Mouse (Mus musculus) lung, embryonic 14.5 days (tissue): ENCODE results near the gene Gucy2c. TPM values are rescaled to one million over a fixed set of nuclear protein-coding genes. Genes with fewer than 3 reads are reported as not detected.

Experiments
- ATAC-seq: fragments of 200-750 bp; cut with Nextera tagmentation; 2 replicates; pipeline ENCODE4 v1.8.0; 2017; ENCODE audit warnings: mild to moderate bottlenecking, moderate TSS enrichment, moderate library complexity; ENCODE audit not compliant: insufficient read depth
- DNase-seq: peaks from one replicate; pipeline ENCODE4 v3.0.0-alpha.2; 2015
- H3K27ac ChIP-seq: fragments of 300-500 bp; sonication (generic); 2 replicates; pipeline ENCODE4 v1.5.1; 2014; ENCODE audit warnings: low read depth, mild to moderate bottlenecking, moderate library complexity
- H3K27me3 ChIP-seq: fragments of 300-500 bp; sonication (generic); 2 replicates; pipeline ENCODE4 v1.6.1; 2014; ENCODE audit warnings: low read length, control low read depth; ENCODE audit not compliant: insufficient read depth
- H3K36me3 ChIP-seq: fragments of 300-500 bp; sonication (generic); 2 replicates; pipeline ENCODE4 v1.6.1; 2014; ENCODE audit warnings: control low read depth; ENCODE audit not compliant: insufficient read depth
- H3K4me1 ChIP-seq: fragments of 300-500 bp; sonication (generic); 2 replicates; pipeline ENCODE4 v1.6.1; 2014; ENCODE audit warnings: antibody characterized with exemption, control low read depth; ENCODE audit not compliant: insufficient read depth
- H3K4me2 ChIP-seq: fragments of 300-500 bp; sonication (generic); 2 replicates; pipeline ENCODE4 v1.6.1; 2014; ENCODE audit warnings: mild to moderate bottlenecking
- H3K4me3 ChIP-seq: fragments of 300-500 bp; sonication (generic); 2 replicates; pipeline ENCODE4 v1.5.1; 2014; ENCODE audit warnings: low read depth, low read length
- H3K9ac ChIP-seq: fragments of 300-500 bp; sonication (generic); 2 replicates; pipeline ENCODE4 v1.6.1; 2014
- H3K9me3 ChIP-seq: fragments of 300-500 bp; sonication (generic); 2 replicates; pipeline ENCODE4 v1.6.1; 2016; ENCODE audit warnings: low read depth, low read length, control low read depth
- CTCF ChIP-seq: IDR thresholded peaks from 2 replicates; pipeline ENCODE4 v1.5.1; 2016; ENCODE audit warnings: antibody characterized with exemption, low read depth
- WGBS: fragments of 180-500 bp; shearing (Covaris S2); extraction: QIAGEN DNeasy Blood & Tissue Kit; methylation state at CpG from one replicate; pipeline ENCODE4 v1.1.7; 2014; 5-methylcytosine and 5-hydroxymethylcytosine counted together
- polyA plus RNA-seq: library from polyadenylated mRNA; unstranded; fragments of >200 nt; fragmentation: Nextera tagmentation; extraction: Ambion mirVana; gene quantifications from 2 replicates; pipeline ENCODE4 v1.2.1, GENCODE M21; 2014

Gene Gucy2c
- polyA plus RNA-seq, 1 experiment from 2014 or later: 0.08 TPM

DNA sequence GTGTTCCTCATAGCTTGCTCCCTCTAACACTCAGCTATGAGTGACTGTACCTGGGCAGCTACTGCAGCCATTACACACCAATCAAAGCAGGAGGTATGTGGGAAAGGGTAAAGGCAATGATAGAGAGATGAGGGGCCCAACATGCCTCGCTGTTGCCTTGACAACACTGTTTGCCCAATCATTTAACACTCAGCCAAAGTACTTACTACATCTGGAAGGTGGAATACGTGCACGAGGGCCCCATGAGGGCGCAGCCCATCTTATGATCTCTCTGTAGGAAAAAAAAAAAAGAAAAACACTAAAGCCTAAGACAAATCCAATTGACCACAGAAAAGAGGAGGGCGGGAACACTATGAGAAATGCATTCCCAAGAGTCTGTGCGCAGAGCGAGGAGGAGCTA, 11.7 kb downstream of the Gucy2c start:
- H3K36me3 ChIP-seq: no peaks in the 10 kb centered on the region
- H3K4me3 ChIP-seq: no peak overlapping the region
- no peaks in the 10 kb centered on the region for H3K9me3 ChIP-seq
- no peak overlapping the region for H3K4me2 ChIP-seq
- no peaks in the 10 kb centered on the region for H3K27me3 ChIP-seq
- no peak overlapping the region for H3K9ac ChIP-seq
- H3K27ac ChIP-seq: no peak overlapping the region
- ATAC-seq (peak; percentile 45; the same call in 1 of the 2 replicates), DNase-seq (peak; percentile 19)
- no peak for TF ChIP-seq CTCF
- 58% methylated on average over 7 of the region's 7 CpGs for WGBS
- H3K4me1 ChIP-seq: no peaks in the 10 kb centered on the region

DNA sequence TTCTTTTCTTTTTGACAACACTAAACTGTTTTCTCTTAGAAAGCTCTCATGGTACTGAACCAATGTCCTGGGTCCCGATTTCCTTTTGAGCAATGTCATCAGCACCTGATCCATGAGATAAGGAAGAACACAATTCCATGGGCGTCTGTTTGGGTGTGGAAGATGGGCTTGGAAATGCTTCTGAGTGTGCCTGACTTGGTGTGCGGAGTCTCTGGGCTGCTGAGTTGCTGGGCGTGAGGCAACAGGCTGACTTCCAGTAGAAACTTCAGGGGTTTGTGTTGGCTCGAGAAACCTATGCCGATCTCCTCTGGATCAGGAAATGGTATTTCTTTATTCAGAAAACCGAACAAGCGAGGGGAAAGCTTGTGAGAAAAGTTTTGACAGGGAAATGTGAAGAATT, 12.4 kb downstream of the Gucy2c start:
- no peak for TF ChIP-seq CTCF
- H3K4me1 ChIP-seq: peaks cover 4% of the 10 kb centered on the region; the same call in 1 of the 2 replicates
- no peak overlapping the region for H3K4me3 ChIP-seq
- no peaks in the 10 kb centered on the region for H3K9me3 ChIP-seq
- 58% methylated on average over 8 of the region's 8 CpGs for WGBS
- H3K9ac ChIP-seq: no peak overlapping the region
- H3K27ac ChIP-seq: no peak overlapping the region
- no peaks in the 10 kb centered on the region for H3K27me3 ChIP-seq
- H3K4me2 ChIP-seq: no peak overlapping the region
- peak; percentile 25 for DNase-seq
- H3K36me3 ChIP-seq: no peaks in the 10 kb centered on the region
- ATAC-seq: no peak

DNA sequence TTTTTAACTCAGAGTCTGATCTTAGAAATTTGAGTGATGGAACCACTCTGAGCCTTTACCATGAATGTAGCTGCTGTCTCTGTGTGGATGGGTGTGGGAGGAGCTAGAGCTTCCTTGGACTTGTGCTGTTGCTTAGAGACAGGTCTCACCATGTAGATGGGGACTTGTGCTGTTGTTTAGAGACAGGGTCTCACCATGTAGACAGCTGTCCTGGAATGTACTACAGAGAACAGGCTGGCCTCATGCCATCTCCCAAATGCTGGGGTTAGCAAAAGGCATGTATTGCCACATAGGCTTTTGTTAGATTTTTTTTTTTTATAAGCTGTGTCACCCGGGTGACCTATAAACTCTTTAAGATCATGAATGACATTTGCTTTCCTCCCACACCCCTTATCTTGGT, 17.7 kb downstream of the Gucy2c start:
- H3K4me2 ChIP-seq: no peak overlapping the region
- WGBS: 5% methylated on average over 1 of the region's 1 CpGs
- ATAC-seq (peak; percentile 99), DNase-seq (peak; percentile 93)
- H3K4me3 ChIP-seq: no peak overlapping the region
- H3K9ac ChIP-seq: no peak overlapping the region
- H3K36me3 ChIP-seq: no peaks in the 10 kb centered on the region
- peaks cover 12% of the 10 kb centered on the region for H3K4me1 ChIP-seq
- no peak for TF ChIP-seq CTCF
- H3K27me3 ChIP-seq: no peaks in the 10 kb centered on the region
- H3K9me3 ChIP-seq: no peaks in the 10 kb centered on the region
- H3K27ac ChIP-seq: no peak overlapping the region; the same call in 1 of the 2 replicates

DNA sequence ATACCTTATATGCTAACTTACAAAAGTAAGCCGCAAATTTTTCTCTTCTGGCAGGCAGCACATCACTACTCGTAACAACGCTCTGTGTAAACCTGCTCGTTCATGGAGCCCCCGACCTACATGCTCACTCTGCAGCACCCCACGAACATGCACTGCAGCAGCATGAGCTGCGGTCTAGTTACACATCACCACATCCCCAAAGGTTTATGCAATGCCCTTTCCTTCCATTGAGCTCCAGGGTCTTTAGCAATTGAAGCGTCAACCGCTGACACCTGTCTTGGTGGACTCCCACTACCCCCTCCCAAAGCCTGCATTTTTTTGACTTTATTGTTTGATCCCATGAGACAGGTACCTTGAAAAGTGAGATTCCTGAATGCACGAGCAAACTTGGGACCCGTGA, 31.0 kb downstream of the Gucy2c start:
- H3K36me3 ChIP-seq: no peaks in the 10 kb centered on the region
- H3K4me2 ChIP-seq: no peak overlapping the region
- H3K27me3 ChIP-seq: no peaks in the 10 kb centered on the region
- no peak for DNase-seq
- no peak overlapping the region for H3K27ac ChIP-seq
- WGBS: 90% methylated on average over 11 of the region's 11 CpGs
- no peaks in the 10 kb centered on the region for H3K4me1 ChIP-seq
- no peak for TF ChIP-seq CTCF
- no peak overlapping the region for H3K9ac ChIP-seq
- no peaks in the 10 kb centered on the region for H3K9me3 ChIP-seq
- ATAC-seq: no peak
- H3K4me3 ChIP-seq: no peak overlapping the region

DNA sequence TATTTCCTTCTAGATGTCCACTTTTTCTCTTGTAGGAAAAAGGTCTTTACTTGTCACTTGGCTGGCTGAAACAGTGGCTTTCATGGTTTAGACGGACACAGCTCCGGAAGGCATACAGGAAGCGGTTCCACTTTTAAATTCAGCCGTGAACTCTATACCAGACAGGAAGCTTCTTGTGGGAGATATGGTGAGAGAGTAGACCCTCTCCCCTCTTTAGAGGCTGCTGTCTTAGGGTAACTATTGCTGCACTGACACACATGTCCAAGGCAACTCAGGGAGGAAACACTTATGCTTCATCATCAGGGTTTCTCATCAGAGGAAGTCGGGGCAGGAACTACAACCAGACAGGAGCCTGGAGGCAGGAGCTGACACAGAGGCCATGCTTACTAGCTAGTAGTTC, 36.0 kb downstream of the Gucy2c start:
- no peak overlapping the region for H3K4me2 ChIP-seq
- no peaks in the 10 kb centered on the region for H3K36me3 ChIP-seq
- H3K4me3 ChIP-seq: no peak overlapping the region
- no peaks in the 10 kb centered on the region for H3K9me3 ChIP-seq
- H3K9ac ChIP-seq: no peak overlapping the region
- DNase-seq (no peak), ATAC-seq (no peak)
- no peaks in the 10 kb centered on the region for H3K27me3 ChIP-seq
- H3K27ac ChIP-seq: no peak overlapping the region
- no peaks in the 10 kb centered on the region for H3K4me1 ChIP-seq
- no peak for TF ChIP-seq CTCF
- WGBS: 64% methylated on average over 5 of the region's 5 CpGs

DNA sequence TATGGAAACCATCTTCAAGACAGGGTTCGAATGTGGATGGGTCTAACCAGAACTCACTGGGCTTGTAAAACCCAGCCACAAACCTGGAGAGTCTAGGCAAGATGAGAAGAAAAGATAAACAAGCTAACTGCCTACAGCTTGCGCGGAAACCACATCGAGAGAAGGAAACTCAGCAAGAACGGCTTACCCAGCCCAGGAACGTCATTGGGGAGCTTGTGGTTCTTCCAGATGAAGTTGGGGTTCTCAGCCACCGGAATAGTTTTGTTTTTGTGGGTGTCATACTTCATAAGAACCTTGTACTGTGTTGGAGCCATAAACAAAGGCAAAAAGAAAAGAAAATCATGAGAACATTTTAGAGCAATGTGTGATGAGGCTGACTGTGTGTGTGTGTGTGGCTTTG, 37.8 kb downstream of the Gucy2c start:
- WGBS: 73% methylated on average over 7 of the region's 7 CpGs
- no peak for ATAC-seq
- TF ChIP-seq CTCF: no peak
- H3K27me3 ChIP-seq: no peaks in the 10 kb centered on the region
- no peak overlapping the region for H3K4me2 ChIP-seq
- no peak overlapping the region for H3K4me3 ChIP-seq
- no peak for DNase-seq
- no peaks in the 10 kb centered on the region for H3K9me3 ChIP-seq
- no peaks in the 10 kb centered on the region for H3K36me3 ChIP-seq
- no peaks in the 10 kb centered on the region for H3K4me1 ChIP-seq
- H3K27ac ChIP-seq: no peak overlapping the region
- H3K9ac ChIP-seq: no peak overlapping the region

DNA sequence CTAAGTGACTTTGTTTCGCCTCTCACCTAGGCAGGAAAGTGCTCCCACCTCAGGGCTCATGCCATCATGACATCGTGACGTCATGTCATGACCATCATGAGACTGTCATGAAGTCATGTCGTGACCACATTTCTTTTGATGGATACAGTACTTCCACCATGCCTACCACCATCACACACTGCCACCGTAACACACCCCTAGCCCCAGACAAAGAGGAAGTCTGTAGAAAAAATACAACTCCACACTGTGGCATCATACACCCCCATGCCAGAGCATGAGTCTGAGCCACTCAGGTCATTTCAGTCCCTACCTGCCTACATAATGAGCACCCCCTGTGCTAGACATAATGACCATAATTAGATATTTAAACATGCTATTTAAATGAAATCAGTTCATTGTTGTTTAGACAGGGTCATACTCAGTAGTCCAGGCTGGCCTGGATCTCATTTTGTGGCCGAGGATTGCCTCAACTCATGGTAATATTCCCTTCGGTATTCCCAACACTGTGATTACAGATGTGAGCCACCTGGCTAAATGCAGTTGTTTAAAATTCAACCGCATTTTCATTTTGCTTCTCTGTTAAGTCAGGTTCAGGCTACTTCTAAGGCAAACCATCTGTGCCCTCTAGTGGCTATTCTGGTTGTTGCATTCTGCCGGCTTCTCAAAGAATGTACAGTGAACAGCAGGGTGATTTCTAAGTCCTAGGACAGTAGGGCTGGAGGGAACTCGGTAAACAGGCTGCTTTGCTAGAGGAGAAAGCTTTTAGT, 39.0 kb downstream of the Gucy2c start:
- Histone ChIP-seq H3K36me3 (no peaks in the 10 kb centered on the region), H3K4me2 (no peak overlapping the region), H3K9ac (no peak overlapping the region), H3K4me1 (no peaks in the 10 kb centered on the region), H3K27me3 (no peaks in the 10 kb centered on the region), H3K4me3 (no peak overlapping the region), H3K9me3 (no peaks in the 10 kb centered on the region), H3K27ac (no peak overlapping the region)
- peak; percentile 94 for TF ChIP-seq CTCF
- 32% methylated on average over 10 of the region's 10 CpGs for WGBS
- DNase-seq (peak; percentile 99), ATAC-seq (peak; percentile 88)
